Mouse (Mus musculus) cortical plate, adult 2 months (tissue): ENCODE measurements at regions not wholly inside any gene's neighbourhood (a gene's known extent, or its start where the extent isn't known, plus 50 kb on each side); places are given as distances from the start of the nearest gene placed in this dataset.

Experiments
- CTCF ChIP-seq: fragments of 200-500 bp; IDR thresholded peaks from 2 replicates; pipeline ENCODE4 v1.5.1; 2011; ENCODE audit warnings: mild to moderate bottlenecking, control low read depth, low read length; ENCODE audit not compliant: insufficient read depth; ENCODE audit errors: extremely low read depth
- POLR2A ChIP-seq: fragments of 200-500 bp; IDR thresholded peaks from 2 replicates; pipeline ENCODE4 v1.6.1; 2011; ENCODE audit warnings: mild to moderate bottlenecking, low read length, control low read depth; ENCODE audit not compliant: insufficient read depth; ENCODE audit errors: extremely low read depth

- TF ChIP-seq CTCF: no peak
- no peak for TF ChIP-seq POLR2A
These were observed 180.8 kb downstream of the Qk start for GRCm38 (mm10) chr17:10138847-10139246.
